Mouse (Mus musculus): ENCODE data around the gene Golga3. TPM values are rescaled to one million over a fixed set of nuclear protein-coding genes. Genes with fewer than 3 reads are reported as not detected.

Golga3 gene
- polyA plus RNA-seq (2012; rRNA removed) = 16.8 and 19.3 TPM in 2 replicates

- DNase-seq (ENCODE audit: low spot score) = peak; percentile 80
Observed at GRCm38 (mm10) chr5:110176362-110177020, at the start of gene Golga3. Gene Golga3, plus strand, starts transcription at chr5:110176701.

GRCm38 (mm10) chr5:110135293-110136086, 41.0 kb upstream of the Golga3 start, which contains the start of gene Chfr:
Gene Chfr, plus strand, starts transcription at chr5:110135842.
- peak; percentile 97 for DNase-seq (ENCODE audit: low spot score)

DNA sequence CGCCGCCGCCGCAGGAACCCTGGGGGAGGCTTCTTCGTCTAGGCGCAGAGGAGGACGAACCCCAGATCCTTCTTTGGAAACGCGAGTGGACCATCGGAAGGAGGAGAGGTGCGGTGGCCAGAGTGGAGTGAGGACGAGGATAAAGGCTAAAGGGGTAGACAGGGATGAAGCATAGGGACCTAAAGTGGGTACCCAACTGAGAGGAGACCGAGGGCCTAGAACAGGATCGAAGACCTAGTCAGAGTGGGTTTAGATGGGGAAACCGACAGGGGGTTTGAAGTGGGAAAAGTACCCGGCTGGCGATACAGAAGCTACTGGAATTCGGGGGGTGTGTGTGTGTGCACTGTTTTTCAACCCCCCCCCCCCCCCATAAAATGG, 40.4 kb upstream of the Golga3 start:
- DNase-seq (ENCODE audit: low spot score) = no peak

GRCm38 (mm10) chr5:110137816-110138215, 38.7 kb upstream of the Golga3 start:
- DNase-seq (ENCODE audit: low spot score) = no peak

- no peak for DNase-seq (ENCODE audit: low spot score)
Observed at GRCm38 (mm10) chr5:110139325-110139724, 37.2 kb upstream of the Golga3 start.

- no peak for DNase-seq (ENCODE audit: low spot score)
Observed at GRCm38 (mm10) chr5:110140424-110140823, 36.1 kb upstream of the Golga3 start.

DNA sequence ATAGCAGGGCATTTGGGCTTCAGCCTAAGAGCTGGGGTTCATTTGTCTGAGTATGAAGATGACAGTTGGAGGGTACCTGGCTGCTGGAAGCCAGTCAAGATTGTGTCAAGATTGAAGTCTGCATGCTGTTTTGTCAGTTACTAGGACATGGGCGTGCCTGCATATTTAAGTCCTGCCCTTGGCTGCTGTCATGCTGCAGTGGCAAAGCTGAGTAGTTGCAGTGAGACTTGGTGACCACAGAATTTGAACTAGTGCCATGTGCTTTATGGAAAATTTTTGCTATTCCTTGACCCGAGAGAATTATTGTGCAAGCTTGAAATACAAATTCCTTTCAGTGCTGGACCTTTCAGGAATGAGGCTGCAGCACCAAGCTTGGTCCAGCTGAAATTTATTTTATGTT, 34.2 kb upstream of the Golga3 start:
- DNase-seq (ENCODE audit: low spot score) = no peak

DNA sequence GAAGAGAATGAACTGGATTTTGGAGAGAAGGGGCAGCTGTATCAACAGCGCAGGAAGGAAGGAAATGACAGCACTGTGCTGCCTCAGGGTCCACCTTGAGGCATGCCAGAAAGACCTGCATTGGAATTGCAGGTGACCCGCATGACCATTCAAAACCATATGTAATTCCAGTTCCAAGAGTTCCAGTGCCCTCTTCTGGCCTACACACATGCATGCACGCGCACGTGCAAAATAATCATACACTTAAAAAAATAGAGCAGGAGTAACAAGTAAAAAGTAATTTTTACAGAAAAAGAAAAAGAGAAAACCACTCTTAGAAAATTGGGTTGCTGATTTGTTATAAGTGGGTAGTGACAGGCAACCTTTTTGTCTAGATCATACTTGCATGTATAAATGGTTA, 33.5 kb upstream of the Golga3 start:
- DNase-seq (ENCODE audit: low spot score) = no peak

DNA sequence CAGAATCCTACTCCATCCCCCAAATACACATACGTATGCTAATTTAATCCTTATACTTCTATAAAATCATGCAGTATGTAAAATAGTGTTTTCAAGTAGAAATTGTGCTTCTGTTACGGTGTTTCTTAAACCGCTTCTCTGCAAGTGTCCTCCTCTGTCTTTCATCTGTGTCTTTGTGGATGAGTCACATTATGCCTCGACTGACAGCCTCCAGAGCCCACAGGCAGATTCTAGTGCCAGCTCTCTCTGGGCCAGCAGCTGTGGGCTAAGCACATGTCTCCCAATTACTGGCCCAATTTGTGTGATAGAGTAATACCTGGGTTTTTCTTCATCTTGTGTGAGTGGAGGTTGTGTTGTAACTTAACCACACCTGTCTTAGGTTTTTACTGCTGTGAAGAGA, 7.1 kb upstream of the Golga3 start:
- DNase-seq (ENCODE audit: low spot score) = no peak

DNA sequence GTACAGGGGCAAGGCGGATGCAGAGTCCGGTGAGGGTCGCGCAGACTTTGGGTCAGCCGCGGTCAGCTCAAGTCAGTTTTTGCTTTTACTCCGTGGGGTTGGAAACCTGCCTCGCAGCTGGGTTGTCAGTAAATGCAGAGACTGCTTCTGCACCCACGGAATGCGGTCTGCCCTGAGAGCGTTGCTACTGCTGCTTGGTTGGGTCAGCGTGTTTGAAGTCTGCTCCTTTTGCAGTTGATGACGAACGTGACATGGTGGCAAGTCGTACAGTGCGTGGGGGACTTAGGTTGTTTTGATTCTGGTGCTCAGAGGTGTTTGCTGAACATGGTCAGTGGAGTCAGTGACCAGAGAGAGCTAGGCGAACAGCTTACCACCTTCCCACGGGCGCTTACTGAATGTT, 520 bp downstream of the Golga3 start:
- no peak for DNase-seq (ENCODE audit: low spot score)

DNA sequence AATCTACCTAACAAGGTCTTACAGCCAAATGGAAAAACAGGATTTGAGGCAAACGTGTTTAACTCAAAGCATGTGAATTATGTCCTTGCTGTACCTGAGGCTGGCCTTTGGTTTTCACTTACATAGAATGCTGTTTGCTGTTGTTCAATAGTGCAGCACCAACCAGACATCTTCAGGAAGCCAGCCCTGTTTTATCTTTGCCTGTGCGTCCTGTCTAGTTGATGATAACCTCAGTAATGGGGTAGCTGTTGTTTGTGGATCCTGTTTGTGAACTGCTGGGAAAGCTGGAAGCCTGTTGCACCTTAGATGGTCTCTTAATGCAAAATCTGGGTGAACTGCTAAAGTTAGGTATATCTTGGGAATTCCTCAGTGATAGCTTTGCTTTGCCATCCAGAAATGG, 2.1 kb downstream of the Golga3 start:
- DNase-seq (ENCODE audit: low spot score) = no peak

DNA sequence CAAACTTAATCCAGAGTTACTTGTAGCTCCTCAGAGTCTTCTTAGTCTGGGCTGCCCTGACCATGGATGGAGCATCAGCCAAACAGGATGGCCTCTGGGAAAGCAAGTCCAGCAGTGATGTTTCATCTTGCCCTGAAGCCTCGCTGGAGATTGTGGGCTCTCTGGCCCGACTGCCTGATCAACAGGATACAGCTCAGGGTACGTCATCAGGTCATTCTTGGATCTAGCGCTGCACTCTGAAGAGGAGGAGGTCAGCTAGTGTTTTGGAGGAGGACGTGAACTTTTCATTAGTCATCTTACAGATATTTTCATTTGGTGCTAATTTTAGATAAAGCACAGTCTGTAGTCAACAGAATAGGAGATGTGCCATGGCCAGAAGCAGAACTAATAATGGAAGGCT, 5.2 kb downstream of the Golga3 start:
- no peak for DNase-seq (ENCODE audit: low spot score)

DNA sequence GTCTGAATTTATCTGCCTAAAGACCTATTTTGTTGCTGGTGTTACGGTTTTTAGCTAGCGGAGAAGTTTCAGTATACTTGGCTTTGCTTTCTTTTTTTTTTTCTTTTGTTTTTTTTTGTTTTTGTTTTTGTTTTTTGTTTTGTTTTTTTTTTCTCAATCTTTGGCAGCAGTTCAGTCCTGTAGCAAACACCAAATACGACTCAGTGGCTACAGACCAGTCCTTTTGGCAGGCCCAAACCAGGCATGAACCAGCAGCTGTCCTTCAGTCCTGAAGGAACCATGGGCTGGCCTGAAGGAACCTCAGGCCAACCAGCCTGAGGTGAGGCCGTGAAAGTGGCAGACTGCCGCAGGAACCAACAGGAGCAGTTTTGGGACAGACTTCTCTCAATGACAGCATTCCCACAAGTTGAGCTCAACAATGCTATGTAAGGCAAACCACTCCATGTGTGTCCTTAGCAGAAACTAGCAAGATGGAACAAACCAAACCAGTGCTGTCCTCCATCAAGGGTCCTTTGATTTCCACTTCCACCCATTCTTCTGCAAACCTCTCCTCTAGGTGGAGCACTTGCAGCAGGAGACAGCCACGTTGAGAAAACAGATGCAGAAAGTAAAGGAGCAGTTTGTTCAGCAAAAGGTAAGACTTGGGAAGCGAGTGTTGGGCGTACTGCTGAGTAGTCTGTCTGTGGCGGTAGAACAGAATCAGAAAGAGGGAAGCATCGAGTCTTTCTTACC, 26.8 kb downstream of the Golga3 start:
- DNase-seq (ENCODE audit: low spot score) = no peak

DNA sequence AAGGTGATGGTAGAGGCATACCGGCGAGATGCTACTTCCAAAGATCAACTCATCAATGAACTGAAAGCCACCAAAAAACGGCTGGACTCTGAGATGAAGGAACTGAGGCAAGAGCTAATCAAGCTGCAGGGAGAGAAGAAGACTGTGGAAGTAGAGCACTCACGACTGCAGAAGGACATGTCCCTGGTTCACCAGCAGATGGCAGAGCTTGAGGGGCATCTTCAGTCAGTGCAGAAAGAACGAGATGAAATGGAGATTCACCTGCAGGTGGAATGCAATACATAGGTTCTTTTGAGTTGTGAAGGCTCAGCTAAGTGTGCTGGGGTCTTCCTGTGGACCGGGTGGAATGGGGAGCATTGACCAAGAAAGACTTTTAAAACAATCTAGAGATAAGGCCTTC, 28.3 kb downstream of the Golga3 start:
- DNase-seq (ENCODE audit: low spot score) = no peak

DNA sequence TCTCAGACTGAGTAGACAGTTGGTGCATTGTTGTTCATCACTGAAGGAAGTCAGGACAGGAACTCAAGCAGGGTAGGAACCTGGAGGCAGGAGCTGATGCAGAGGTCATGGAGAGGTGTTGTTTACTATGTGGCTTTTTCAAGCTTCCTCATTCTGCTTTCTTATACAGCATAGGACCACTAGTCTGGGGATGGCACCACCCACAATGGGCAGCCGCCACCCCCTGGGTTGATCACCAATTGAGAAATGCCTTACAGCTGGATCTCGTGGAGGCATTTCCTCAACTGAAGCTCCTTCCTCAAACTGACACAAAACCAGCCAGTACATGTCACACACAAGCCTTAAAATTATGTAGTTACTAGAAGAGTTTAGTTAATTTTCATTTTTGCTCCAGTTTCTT, 34.8 kb downstream of the Golga3 start:
- DNase-seq (ENCODE audit: low spot score) = no peak

DNA sequence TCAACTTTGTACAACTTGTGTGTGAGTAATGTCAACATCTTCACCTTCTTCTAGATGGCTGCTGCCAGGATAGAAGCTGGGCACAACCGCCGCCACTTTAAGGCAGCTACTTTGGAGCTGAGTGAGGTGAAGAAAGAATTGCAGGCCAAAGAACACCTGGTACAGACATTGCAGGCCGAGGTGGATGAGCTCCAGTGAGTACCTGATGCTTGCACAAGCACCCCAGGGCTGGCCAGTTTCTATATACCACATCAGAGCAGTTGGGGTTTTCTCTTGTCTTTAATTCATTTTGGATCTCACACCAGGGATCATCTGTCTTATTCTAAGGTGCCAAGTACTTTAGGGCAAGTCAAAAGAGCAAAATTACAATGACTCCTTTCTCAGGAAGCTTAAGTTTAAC, 40.3 kb downstream of the Golga3 start:
- DNase-seq (ENCODE audit: low spot score) = no peak

DNA sequence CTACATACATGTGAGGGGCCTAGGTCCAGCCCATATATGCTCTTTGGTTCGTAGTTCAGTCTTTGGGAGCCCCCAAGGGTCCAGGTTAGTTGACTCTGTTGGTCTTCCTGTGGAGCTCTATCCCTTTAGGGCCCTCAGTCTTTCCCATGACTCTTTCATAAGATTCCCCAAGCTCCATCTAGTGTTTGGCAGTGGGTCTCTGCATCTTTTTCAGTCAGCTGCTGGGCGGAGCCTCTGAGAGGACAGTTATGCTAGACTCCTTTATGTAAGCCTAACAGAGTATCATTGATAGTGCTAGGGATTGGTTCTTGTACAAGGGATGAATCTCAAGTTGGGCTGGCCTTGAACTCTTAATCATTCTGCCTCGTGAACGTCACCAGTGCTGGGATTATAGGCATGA, 43.8 kb downstream of the Golga3 start:
- DNase-seq (ENCODE audit: low spot score) = no peak

DNA sequence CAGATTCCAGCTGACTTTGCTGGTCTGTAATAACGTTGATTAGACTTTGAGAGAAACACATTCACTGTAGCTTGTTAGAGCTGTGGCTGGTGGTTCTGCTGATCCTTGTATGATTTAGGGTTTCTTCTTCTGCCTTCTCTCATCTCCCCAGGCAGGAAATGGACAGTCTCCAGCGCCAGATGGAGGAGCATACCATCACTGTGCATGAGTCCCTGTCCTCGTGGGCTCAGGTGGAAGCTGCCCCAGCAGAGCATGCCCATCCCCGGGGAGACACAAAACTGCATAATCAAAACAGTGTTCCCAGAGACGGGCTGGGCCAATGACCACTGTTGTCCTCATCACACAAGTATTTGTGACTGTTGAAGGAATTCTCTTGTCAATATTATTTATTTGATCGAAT, 46.3 kb downstream of the Golga3 start:
- DNase-seq (ENCODE audit: low spot score) = no peak

DNA sequence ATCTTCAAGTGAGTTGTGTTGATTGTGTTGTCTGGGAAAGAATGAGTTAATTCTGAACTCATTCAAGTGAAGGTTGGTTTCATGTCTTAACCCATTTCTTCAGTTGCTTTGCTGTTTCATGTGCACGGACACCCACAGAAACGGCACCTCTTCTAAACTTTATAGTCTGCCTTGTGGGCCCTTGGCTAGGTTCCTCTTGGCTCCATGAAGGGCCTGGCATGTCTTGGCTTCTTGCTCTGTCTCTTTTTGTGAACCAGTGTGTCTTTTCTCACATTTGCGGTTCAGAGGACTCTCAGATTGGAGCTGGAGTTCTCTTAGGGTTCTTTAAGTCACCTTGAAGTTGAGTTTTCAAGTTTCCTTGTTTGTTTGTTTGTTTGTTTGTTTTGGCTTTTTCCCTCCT, 48.6 kb downstream of the Golga3 start:
- DNase-seq (ENCODE audit: low spot score) = no peak

GRCm38 (mm10) chr5:110227336-110227883, 50.9 kb downstream of the Golga3 start:
- DNase-seq (ENCODE audit: low spot score) = no peak

DNA sequence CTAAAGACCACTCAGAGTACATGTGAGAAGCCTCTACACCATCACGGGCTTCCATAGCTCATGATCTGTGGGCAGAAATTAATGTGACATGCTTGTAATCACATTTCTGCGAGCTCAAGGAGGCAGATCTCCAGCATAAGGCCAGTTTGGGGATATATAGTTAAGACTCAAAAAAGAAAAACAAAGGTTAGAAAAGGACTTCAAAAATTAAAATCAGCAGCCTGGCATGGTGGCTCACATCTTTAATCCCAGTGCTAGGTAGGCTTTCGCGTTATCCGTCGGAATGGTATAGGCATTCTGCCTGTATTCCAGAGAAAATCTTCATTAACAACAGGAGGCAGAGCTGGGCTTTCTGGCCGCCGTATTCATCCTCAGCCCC, 53.9 kb downstream of the Golga3 start:
- no peak for DNase-seq (ENCODE audit: low spot score)

DNA sequence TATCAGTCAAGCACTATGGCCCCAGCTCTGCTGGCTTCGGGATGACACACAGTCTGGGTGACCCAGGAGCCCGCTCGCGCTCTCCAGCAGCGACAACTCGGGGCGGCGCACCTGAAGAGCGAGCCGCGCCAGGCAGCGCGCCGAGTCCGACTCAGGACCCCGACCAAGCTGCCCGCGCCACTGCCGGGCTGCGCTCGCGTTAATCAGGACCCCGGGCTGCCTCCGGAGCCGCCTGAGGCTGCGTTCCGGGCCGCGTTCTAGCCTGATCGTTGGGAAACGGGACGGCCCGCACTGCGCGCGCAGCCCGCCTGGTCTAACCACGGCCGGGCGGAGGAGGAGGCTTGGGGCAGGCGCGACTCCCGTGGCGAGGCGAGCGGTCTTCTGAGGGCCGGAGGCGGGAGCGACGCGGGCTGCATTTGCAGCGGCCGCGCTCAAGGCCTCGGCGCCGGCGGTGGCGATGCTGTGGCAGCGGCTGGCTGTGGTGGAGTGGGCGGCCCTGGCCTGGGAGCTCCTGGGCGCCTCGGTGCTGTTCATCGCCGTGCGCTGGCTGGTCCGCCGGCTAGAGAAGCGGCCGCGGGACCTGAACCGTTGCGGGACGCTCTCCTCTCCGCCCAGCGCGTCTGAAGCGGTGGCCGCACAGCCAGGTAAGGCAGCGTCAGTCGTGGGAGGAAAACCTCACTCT, 54.4 kb downstream of the Golga3 start, which contains the start of gene Ankle2:
TSS of gene Ankle2 (plus strand) at position 225 of the 682 bp plus-strand sequence.
- DNase-seq (ENCODE audit: low spot score) = peak; percentile 92
